Mouse (Mus musculus) liver, postnatal 0 days (tissue): Measurements from ENCODE around the gene Ovch2.

Experiments used
- CTCF ChIP-seq: sonication (generic); IDR thresholded peaks from 2 replicates; pipeline ENCODE4 v1.5.1; 2016; ENCODE audit warnings: antibody characterized with exemption, low read depth
- EP300 ChIP-seq: IDR thresholded peaks from 2 replicates; pipeline ENCODE4 v1.6.1; 2016; ENCODE audit warnings: antibody characterized with exemption, low read depth, mild to moderate bottlenecking

DNA sequence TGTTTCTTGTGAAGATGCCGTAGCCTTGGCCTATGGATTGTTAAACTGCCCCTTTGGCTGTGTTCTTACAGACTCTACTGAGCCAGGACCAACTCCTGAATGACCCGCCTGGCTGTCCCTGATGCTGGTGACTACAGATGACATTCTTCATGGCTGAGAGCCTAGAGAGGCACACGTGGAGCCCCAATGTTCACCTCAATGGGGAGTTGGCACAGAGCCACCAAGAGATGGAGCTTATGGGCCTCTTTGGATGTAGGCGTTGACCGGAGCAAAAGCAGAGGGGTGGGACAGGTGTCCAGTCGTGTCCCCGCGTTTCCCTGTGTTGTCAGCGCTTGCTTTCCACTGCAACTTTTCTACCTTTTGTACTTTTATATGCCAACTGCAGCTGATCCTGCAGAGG, 53.5 kb downstream of the Ovch2 start:
- TF ChIP-seq CTCF (no peak), EP300 (no peak)
